Mouse (Mus musculus) left cerebral cortex, postnatal 25 days (tissue): Measurements from ENCODE around the gene Tubb1. TPM values are rescaled to one million over a fixed set of nuclear protein-coding genes. Genes with fewer than 3 reads are reported as not detected.

Source experiments
- DNase-seq, 2 experiments: peaks; one replicate each; pipeline ENCODE4 v3.0.0; 2022; ENCODE audit warnings: low spot score in 2 of 2, mixed read lengths in 1 of 2
- intact Hi-C: fragments of 180-260 bp; cut with DNase I; formaldehyde crosslinking; loops from one replicate; pipeline ENCODE4 v1.15.1; 2025
- total RNA-seq, 2 experiments: library from RNA; stranded (reverse); gene quantifications; 2 replicates each; pipeline ENCODE4 v1.2.3; 2021

Tubb1 gene
- total RNA-seq, 2 experiments from 2014 or later, result not detected

DNA sequence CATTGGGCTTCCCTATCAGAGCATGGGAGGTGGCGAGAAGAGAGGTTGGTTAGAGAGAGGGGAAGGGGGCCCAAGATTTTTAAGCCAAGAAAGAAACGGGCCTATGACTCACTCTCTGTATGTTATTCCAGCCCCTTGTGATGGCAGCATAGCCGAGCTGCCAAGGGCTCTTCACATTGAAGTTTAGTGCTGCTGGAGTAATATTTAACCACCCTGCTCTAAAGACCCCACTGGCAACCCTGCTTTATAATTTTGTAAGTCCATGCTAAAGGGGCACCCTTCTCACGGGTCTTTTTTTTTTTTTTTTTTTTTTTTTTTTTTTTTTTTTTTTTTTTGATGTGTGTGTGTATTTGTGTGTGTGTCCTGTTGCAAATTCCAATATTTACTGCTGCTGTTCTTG lies 8.6 kb upstream of the Tubb1 start:
- DNase-seq, result no peak
- intact Hi-C loops, result no loop called here

DNA sequence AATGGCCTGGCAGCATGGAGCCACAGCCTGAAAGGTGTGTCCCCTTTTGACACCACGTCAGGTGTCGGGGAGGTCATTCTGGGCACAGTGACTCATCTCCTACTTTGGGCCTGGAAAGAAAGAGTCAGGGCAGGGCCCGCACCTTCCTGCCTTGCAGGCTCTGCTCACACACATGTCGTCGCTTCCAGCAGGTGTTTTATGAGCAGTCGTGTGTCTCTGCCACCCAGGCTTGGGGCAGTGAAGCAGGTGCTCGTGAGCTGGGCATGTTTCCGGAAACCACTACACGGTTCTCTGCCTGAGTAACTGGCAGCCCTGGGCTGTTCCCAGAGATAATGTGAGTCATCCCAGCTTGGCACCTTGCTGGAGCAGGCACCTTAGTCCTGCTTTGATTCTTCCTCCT lies 8.0 kb upstream of the Tubb1 start:
- intact Hi-C loops, result no loop called here
- DNase-seq, result no peak

- intact Hi-C loops, result no loop called here
Observed at GRCm38 (mm10) chr2:174443046-174443445, 7.4 kb upstream of the Tubb1 start.

DNA sequence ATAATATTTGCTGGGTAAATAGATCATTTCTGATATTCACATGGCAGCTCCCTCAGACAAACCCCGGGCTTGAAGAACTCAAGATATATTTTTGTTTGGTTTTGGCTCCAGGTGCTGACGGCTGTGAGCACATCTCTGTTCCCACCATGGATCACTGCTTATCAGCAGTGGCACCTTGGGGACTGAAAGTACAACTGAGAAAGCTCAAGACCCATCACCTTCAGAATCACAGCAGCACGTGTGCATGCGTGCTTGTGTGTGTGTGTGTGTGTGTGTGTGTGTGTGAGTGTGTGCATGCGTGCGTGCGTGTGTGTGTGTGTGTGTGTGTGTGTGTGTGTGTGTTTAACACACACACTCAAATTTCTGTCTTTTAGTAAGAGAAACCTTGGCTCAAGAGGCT lies 6.1 kb upstream of the Tubb1 start:
- DNase-seq, result no peak
- intact Hi-C loops, result no loop called here

More at GRCm38 (mm10) chr2:174443046-174443445, 7.4 kb upstream of the Tubb1 start:
- DNase-seq, result no peak

- DNase-seq, result no peak
- intact Hi-C loops, result no loop called here
Observed at GRCm38 (mm10) chr2:174445018-174445417, 5.5 kb upstream of the Tubb1 start.

- intact Hi-C loops, result no loop called here
- DNase-seq, result no peak
Observed at GRCm38 (mm10) chr2:174446492-174446891, 4.0 kb upstream of the Tubb1 start.

GRCm38 (mm10) chr2:174446905-174447304 lies 3.6 kb upstream of the Tubb1 start:
- intact Hi-C loops, result no loop called here

GRCm38 (mm10) chr2:174448405-174448804 lies 2.1 kb upstream of the Tubb1 start:
- no peak for DNase-seq
- intact Hi-C loops, result no loop called here

More at GRCm38 (mm10) chr2:174446905-174447304, 3.6 kb upstream of the Tubb1 start:
- no peak for DNase-seq

GRCm38 (mm10) chr2:174453681-174454080 lies 3.2 kb downstream of the Tubb1 start:
- intact Hi-C loops, result no loop called here
- no peak for DNase-seq

- DNase-seq, result no peak
- intact Hi-C loops, result no loop called here
Observed at GRCm38 (mm10) chr2:174459365-174459764, 8.9 kb downstream of the Tubb1 start.

GRCm38 (mm10) chr2:174463370-174463769 lies 12.9 kb downstream of the Tubb1 start:
- intact Hi-C loops, result loop anchor here (2.0 to 5.0 kb wide), 2 partner anchors 47 to 131 kb away; no protein-coding TSS in a partner anchor
- DNase-seq, result peak in 1 of 2 experiments; percentile 6

DNA sequence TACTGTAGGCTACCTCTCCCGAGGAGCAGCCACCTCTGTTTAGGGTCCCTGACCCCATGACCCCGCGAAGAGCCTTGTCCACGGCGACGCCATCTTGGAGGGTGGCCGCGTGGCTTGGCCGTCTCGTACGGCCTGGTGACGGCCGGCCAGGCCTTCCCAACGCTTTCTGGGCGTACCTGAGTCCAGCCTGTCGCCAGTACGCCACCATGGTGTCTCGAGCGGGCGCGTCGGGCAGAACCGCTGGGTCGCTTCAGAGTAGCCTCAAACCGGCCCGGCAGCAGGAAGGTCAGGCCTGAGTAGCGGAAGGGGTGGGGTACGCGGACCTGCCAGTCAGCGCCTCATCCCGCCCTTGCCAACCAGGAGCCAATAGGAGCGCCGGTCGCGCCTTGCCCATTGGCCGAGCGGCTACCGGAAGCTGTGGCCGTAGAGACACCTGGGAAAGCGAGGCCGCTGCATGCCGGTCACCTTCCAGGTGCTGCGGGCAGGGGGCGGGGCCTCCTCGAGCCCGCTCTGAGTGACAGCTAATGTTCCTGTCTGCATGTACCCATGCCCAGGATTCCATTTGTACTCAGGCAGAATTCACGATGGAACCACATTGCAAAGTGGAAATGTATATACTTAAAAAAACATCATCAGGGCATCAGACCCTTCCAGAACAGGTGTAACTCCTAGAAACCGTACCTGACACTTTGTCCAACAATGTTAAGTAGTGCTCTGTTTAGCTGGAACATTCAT lies 13.5 kb downstream of the Tubb1 start, which contains the start of gene Atp5e:
Atp5e (minus strand) TSS at position 317 of the 735 bp plus-strand sequence.
- intact Hi-C loops, result loop anchor here (2.0 to 5.0 kb wide), 2 partner anchors 47 to 132 kb away; no protein-coding TSS in a partner anchor
- DNase-seq, result peak; percentile 98 to 99

GRCm38 (mm10) chr2:174470333-174470732 lies 19.8 kb downstream of the Tubb1 start:
- intact Hi-C loops, result loop anchor here (5.0 kb wide), 1 partner anchor 387 kb away; no protein-coding TSS in a partner anchor
- DNase-seq, result no peak

GRCm38 (mm10) chr2:174470786-174471405 lies 20.4 kb downstream of the Tubb1 start:
- intact Hi-C loops, result loop anchor here (5.0 kb wide), 1 partner anchor 386 kb away; no protein-coding TSS in a partner anchor
- no peak for DNase-seq

DNA sequence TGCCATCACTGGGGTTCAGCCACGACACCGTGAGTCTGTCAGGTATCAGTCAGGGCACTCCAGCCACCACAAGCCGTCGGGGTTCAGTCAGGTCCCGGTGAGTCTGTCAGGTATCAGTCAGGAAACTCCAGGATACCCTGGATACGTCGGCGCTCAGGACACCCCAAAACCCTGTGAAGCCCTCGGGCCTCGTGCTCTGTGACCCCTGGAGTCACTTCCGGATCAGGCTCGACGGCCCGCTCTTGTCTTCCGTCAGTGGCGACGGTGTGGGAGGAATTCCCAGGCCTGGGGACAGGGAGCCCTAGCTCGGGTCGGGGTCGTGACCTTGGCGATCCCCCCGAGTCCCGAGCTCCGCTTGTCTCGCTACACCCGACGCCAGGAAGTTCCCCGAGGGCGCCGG lies 21.9 kb downstream of the Tubb1 start:
- DNase-seq, result no peak
- intact Hi-C loops, result loop anchor here (5.0 kb wide), 1 partner anchor 385 kb away; no protein-coding TSS in a partner anchor

- DNase-seq, result peak; percentile 99
- intact Hi-C loops, result loop anchor here (5.0 kb wide), 1 partner anchor 384 kb away; no protein-coding TSS in a partner anchor
Observed at GRCm38 (mm10) chr2:174472818-174473549, 22.5 kb downstream of the Tubb1 start, which contains the start of gene Prelid3b. Prelid3b (minus strand) TSS chr2:174473081.

DNA sequence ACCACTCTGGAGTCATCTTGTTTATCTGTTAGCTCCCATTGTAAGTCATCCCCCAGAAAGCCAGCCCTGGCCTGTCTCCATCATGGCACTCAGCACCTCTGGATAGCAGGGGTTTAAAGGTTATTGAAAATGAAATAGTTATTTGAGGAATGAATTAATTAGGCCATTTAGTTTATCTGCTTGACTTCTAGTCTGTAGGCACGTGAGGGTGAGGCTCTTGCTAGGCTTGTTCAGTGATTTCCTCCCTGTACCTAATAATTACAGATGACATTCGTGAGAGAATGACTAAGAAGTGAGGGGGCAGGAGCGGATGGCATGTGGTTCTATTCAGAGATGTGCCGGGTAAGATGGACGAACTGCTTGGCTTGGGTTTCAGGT lies 23.0 kb downstream of the Tubb1 start:
- intact Hi-C loops, result loop anchor here (5.0 kb wide), 1 partner anchor 384 kb away; no protein-coding TSS in a partner anchor
- DNase-seq, result no peak

- intact Hi-C loops, result no loop called here
- no peak for DNase-seq
Observed at GRCm38 (mm10) chr2:174477543-174478319, 27.2 kb downstream of the Tubb1 start.

GRCm38 (mm10) chr2:174478746-174479145 lies 28.3 kb downstream of the Tubb1 start:
- DNase-seq, result no peak
- intact Hi-C loops, result no loop called here
